Mouse (Mus musculus) common myeloid progenitor, adult 5-6 weeks (primary cell): Measurements from ENCODE around the gene Myh6. TPM values are rescaled to one million over a fixed set of nuclear protein-coding genes. Genes with fewer than 3 reads are reported as not detected.
"Not testable (repeated sequence)": the region's sequence is repeated elsewhere in the genome, so short reads cannot be mapped to it uniquely, and the experiment has no call there.

Experiments used
- ATAC-seq: replicated peaks from 2 replicates; pipeline ENCODE4 v1.8.0; 2016; ENCODE audit warnings: low read depth, mild to moderate bottlenecking, moderate TSS enrichment, inconsistent platforms; ENCODE audit not compliant: poor library complexity, severe bottlenecking
- total RNA-seq: library from RNA; stranded (forward); fragments of 200-1000, 187-1606 nt; gene quantifications from 2 replicates; pipeline ENCODE4 v1.2.3, GENCODE M21; 2017

Myh6 gene
- not detected in 2 replicates for total RNA-seq

- no peak for ATAC-seq
Measured at GRCm38 (mm10) chr14:54966320-54966977, at the start of gene Myh6. Gene Myh6 (minus strand): TSS chr14:54966927.

GRCm38 (mm10) chr14:55015767-55016111 lies 49.0 kb upstream of the Myh6 start:
- ATAC-seq = peak; percentile 7

- ATAC-seq = peak; percentile 91
Measured at GRCm38 (mm10) chr14:55014991-55015766, 48.5 kb upstream of the Myh6 start, which contains the start of gene Ngdn. Gene Ngdn (plus strand): TSS chr14:55015454.

- ATAC-seq = peak; percentile 43
Measured at GRCm38 (mm10) chr14:55014591-55014990, 47.9 kb upstream of the Myh6 start.

- no peak for ATAC-seq
Measured at GRCm38 (mm10) chr14:55011116-55011515, 44.4 kb upstream of the Myh6 start.

- no peak for ATAC-seq
Measured at GRCm38 (mm10) chr14:55008417-55008816, 41.7 kb upstream of the Myh6 start.

- ATAC-seq = no peak
Measured at GRCm38 (mm10) chr14:55007120-55007908, 40.6 kb upstream of the Myh6 start.

- ATAC-seq = no peak
Measured at GRCm38 (mm10) chr14:55006541-55006940, 39.8 kb upstream of the Myh6 start.

GRCm38 (mm10) chr14:55005967-55006366 lies 39.2 kb upstream of the Myh6 start:
- no peak for ATAC-seq

GRCm38 (mm10) chr14:55005506-55005905 lies 38.8 kb upstream of the Myh6 start:
- ATAC-seq = no peak

- 0 out of 2 replicates have a peak, but pooled peaks have one; percentile 23 for ATAC-seq
Measured at GRCm38 (mm10) chr14:55003878-55004855, 37.4 kb upstream of the Myh6 start.

- ATAC-seq = no peak
Measured at GRCm38 (mm10) chr14:55002687-55003120, 36.0 kb upstream of the Myh6 start.

GRCm38 (mm10) chr14:55001938-55002686 lies 35.4 kb upstream of the Myh6 start:
- peak; percentile 68 for ATAC-seq

GRCm38 (mm10) chr14:55001446-55001845 lies 34.7 kb upstream of the Myh6 start:
- no peak for ATAC-seq

- no peak for ATAC-seq
Measured at GRCm38 (mm10) chr14:55000814-55001213, 34.1 kb upstream of the Myh6 start.

- ATAC-seq = not testable (repeated sequence)
Measured at GRCm38 (mm10) chr14:54999868-55000267, 33.1 kb upstream of the Myh6 start.

GRCm38 (mm10) chr14:54998680-54999079 lies 32.0 kb upstream of the Myh6 start:
- no peak for ATAC-seq

- no peak for ATAC-seq
Measured at GRCm38 (mm10) chr14:54997297-54997696, 30.6 kb upstream of the Myh6 start.

GRCm38 (mm10) chr14:54996793-54997192 lies 30.1 kb upstream of the Myh6 start:
- ATAC-seq = no peak
